Mouse (Mus musculus): ENCODE results near the gene Tmub1.

Tmub1 gene

DNA sequence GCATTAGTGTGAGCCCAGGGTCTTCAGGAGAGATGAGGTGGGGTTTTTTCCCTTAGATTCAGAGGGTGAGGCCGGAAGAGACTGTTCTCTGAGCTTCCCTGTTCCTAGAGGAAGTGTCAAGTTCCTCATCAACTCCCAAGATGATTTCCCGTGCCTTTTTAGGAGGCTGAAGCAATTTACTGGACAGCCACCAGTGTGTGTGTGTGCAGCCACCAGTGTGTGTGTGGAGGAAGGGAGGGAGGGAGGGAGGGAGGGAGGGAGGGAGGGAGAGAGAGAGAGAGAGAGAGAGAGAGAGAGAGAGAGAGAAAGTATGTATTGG, 6.3 kb upstream of the Tmub1 start:
- DNase-seq (ENCODE audit: low read depth, low spot score), result no peak

- DNase-seq (ENCODE audit: low read depth, low spot score), result no peak
These were observed 5.8 kb upstream of the Tmub1 start for GRCm38 (mm10) chr5:24453283-24453984.

DNA sequence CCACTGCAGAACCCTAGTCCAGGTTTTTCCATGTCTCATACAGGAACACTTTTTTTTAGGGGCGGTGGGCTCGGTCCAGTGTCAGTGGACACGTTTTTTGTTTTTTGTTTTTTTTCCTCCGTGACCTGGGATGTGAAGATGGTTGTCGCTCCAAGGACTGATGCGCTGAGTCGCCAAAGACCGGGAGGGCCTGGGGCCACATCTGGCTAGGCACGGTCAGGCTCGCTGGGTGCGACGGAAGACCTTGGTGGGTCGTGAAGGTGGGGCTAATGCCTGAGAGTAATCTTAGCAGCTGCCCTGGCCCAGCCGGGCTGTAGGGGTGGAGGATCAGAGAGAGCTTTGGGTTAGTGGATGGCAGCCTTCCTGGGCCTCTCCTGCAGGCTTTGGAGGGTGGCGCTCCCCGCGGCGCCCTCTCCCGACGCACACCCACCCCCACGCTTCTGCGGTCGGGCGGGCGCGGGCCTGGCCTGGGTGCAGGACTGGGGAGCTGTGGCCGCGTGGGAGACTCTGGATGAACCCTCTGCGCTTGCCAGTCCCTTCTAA, 5.1 kb upstream of the Tmub1 start:
- DNase-seq (ENCODE audit: low read depth, low spot score), result no peak

GRCm38 (mm10) chr5:24452030-24452690, 4.5 kb upstream of the Tmub1 start, which contains the start of gene Agap3:
Gene Agap3 (plus strand): TSS chr5:24452177.
- no peak for DNase-seq (ENCODE audit: low read depth, low spot score)

- peak; percentile 73 for DNase-seq (ENCODE audit: low read depth, low spot score)
These were observed 3.8 kb upstream of the Tmub1 start for GRCm38 (mm10) chr5:24451264-24452029.

DNA sequence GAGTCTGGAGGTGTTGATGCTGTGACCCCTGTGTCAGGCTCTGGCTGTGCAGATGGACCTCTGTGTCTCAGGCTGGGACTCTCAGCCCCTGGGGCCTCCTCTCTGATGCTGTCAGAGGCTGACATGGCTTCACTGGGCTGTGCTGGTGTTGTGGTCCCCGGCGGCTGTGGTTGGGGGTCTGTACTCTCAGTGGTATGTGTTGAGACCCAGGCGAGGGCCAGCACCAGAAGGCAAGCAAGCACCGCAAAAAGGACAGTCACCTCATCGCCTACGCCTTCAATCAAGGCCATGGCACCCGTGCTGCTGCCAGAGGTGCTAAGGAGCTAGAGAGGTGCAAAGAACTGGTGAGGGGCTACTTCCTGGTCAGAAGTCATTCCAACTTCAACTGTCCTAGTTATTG, 1.0 kb downstream of the Tmub1 start:
- no peak for DNase-seq (ENCODE audit: low read depth, low spot score)

DNA sequence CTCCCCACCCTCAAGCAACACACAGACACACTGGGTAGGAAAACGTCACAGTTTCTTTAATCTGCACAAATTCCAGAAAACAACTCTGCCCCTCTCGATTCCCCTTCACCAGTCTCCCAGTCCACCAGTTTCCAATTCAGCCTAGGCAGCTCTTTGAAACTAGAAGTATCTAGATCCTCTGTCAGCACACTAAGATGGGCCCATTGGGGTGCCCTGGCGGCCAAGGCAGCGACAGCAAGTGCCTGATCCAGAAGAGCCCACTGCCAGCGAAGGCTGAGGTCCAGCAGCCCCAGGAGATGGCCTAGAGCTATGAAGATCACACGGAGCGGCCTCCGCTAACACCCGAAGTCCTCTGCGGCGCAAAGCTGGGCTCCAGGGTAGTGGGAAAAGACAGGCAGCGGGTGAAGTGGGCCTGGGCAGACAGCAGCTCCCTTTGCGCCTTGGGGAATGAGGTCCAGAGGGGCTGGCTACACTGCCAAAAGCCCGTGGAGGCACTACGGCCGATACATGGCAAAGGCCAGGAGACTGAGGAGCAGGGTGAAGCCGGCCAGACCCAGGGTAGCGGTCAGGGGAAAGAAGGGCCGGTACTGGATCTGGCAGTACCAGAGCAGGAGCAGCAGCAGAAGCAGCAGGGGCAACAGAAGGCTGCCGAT, 2.1 kb downstream of the Tmub1 start:
- DNase-seq (ENCODE audit: low read depth, low spot score), result no peak

DNA sequence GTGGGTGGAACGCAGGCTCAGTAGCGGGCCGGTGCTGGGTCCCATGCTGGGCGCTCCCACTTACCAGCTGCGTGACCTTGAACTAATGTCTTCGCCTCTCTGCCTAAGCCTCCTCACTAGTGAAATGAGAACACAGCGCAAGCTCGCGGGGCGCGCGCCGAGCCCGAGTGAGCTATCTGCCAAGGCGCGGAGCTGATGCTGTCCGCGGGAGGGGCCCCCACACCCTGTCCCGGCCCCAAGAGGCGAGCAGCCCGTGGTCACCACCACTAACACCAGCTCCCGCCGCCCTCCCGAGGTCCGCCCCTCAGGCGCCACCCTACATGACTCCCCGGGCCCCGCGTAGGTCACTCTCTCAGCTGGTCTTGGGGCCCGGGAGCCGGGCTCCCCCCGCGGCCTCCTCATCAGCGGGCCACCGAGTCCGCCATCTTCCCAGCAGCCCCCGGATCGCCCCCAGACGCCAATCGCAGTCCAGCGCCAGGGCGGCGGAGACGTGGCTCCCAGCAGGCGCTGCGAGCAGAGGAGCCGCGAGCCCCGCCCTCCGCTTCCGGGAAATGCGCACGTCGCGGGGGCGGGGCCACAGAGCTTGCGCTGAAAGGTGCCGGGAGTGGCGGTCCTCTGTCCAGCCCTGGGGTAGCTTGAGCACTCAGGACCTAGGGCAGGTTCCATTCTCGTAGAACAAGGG, 2.8 kb downstream of the Tmub1 start, which contains the start of gene Fastk:
Fastk (minus strand) TSS at position 542 of the 682 bp plus-strand sequence.
- DNase-seq (ENCODE audit: low read depth, low spot score), result peak; percentile 87

DNA sequence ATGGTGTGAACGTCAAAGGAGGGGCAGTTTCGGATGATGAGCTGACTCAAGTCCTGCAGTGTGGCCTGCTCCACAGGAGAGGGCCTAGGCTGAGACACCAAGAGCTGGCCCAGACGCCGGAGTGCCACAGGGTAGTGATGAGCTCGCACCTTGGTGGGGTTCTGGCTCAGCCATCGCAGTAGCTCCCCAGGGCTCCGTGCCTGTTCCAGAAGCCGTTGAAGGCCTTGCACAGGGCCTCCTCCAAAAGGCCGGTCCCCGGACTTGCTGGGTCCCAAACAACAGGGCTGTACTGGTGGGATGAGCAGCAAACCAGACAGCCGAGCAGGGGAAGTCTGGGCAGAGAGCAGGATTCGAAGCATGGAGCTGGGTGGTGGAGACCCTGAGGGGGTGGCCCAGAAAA, 3.7 kb downstream of the Tmub1 start:
- DNase-seq (ENCODE audit: low read depth, low spot score), result no peak

GRCm38 (mm10) chr5:24443204-24443603, 4.5 kb downstream of the Tmub1 start:
- DNase-seq (ENCODE audit: low read depth, low spot score), result no peak

- no peak for DNase-seq (ENCODE audit: low read depth, low spot score)
These were observed 5.6 kb downstream of the Tmub1 start for GRCm38 (mm10) chr5:24442029-24442428.

DNA sequence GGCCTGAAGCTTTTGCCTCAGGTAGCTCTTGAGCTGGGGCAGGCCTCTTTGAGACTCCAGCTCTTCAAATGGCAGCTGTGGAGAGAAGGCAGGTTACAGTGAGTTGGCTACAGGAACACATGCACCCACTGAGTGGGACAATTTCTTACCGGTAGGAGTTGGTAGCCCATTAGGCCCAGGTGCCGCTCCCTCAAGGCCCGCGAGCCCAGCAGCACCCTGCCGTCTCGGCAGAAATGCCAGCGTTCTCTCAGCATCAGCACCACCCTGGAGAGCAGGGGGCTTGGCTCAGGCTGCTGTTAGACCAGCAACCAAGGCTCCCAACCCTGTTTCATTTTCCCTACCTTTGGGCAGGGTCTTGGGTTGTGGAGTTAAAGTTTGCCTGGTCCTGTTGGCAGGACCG, 6.5 kb downstream of the Tmub1 start:
- no peak for DNase-seq (ENCODE audit: low read depth, low spot score)

DNA sequence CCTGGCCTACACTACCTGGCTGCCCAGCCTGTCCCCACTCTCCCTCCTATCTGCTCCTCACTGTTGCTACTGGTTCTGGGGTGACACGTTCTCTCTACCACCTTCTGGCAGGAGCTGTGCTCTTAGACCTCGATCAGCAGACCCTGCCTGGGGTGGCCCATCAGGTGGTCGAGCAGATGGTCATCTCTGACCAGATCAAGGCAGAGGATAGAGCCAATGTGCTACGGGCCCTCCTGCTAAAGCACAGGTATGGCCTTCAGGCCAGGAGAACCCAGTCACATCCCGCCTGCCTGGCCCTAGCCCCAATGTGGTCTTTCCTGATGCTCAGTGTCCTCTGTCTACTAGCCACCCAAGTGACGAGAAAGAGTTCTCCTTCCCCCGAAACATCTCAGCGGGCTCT, 13.7 kb downstream of the Tmub1 start:
- DNase-seq (ENCODE audit: low read depth, low spot score), result no peak

- no peak for DNase-seq (ENCODE audit: low read depth, low spot score)
These were observed 19.1 kb downstream of the Tmub1 start for GRCm38 (mm10) chr5:24428596-24428995.

DNA sequence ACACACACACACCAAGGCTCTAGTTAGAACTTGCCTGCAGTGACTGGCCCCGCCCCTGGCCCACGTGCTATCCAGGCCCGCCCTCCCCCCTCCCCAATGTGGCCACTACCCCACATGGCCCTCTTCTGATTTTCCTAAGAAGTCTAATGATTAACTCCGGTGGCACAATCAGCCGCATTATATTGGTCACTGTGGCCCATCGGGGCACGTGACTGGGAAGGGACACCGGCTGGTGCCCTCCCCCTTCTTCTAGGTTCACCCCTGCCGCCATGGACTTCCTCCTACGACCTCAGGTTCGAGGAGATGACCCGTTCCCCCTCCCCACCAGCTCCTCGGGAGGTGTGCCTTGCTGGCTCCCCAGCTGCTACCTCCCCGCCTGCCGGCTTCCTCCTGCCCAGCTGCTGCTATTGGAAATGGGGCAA, 19.7 kb downstream of the Tmub1 start:
- DNase-seq (ENCODE audit: low read depth, low spot score), result no peak

GRCm38 (mm10) chr5:24427285-24427633, 20.4 kb downstream of the Tmub1 start:
- DNase-seq (ENCODE audit: low read depth, low spot score), result no peak

DNA sequence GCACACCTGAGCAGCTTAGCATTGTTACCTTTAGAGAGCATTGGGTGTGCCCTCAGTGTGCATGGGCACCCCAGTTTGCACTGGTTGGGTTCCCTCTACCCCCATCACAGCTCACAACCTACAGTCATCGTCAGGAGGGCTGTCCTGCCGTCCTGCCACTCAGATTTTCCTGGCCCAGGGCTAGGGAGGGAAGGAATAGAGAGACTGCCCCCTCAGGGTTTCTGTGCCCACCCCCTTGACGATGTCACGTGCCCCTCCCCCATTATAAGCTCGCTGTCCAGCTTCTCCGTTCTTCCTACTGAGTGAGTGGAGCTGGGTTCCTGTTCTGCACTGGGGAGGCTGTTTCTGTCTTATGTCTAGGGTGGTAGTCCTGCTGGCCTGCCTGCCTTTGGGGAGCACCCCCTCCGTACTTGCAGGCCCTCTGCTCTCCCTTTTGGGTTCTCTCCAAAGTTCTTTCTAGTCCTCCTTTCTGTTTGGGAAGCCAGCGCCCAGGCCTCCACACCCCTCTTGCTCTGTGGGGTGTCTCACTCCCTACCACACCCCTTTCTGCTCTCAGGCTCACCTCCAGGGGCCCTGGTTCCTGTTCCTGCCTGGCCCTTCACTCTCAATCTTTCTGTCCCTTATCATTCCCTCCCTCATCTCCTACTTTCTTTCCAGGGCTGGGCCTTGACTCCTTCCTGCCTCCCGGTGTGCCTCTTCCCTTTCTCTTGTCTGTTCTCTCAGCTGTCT, 20.9 kb downstream of the Tmub1 start:
- no peak for DNase-seq (ENCODE audit: low read depth, low spot score)

DNA sequence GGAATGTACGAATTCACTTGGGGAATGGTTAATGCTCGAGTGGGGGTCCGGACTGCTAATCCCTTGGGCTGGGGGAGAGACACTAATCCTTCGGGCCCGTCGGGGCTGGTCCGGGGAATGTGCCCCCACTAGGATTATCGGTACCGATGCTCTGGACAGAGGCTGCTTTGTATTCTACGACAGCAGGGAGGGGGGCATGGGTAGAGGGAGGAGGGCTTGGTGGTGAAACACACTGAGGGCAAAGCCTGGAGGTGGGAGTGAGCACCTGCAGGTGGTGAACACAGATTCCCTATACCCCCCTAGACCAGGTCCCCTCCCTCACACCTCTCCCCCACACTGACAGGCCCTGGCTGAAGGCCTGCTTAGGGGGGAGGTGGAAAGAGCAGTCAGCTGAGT, 21.6 kb downstream of the Tmub1 start:
- no peak for DNase-seq (ENCODE audit: low read depth, low spot score)

GRCm38 (mm10) chr5:24425421-24426036, 22.1 kb downstream of the Tmub1 start:
- peak; percentile 40 for DNase-seq (ENCODE audit: low read depth, low spot score)

- DNase-seq (ENCODE audit: low read depth, low spot score), result peak; percentile 81
These were observed 22.7 kb downstream of the Tmub1 start for GRCm38 (mm10) chr5:24424861-24425411.

All from embryo, embryonic 11.5 days (tissue).